Mouse (Mus musculus) bone marrow, adult 2 months (tissue): Measurements from ENCODE around the gene Polrmt.

Experiments
- CTCF ChIP-seq: fragments of 200-500 bp; IDR thresholded peaks from 2 replicates; pipeline ENCODE4 v1.5.1; 2011; ENCODE audit warnings: low read length, control low read depth; ENCODE audit not compliant: control insufficient read depth, insufficient read depth
- POLR2A ChIP-seq: fragments of 200-500 bp; IDR thresholded peaks from 2 replicates; pipeline ENCODE4 v1.6.1; 2011; ENCODE audit warnings: low read depth, mild to moderate bottlenecking, control low read depth, low read length, borderline replicate concordance; ENCODE audit not compliant: control insufficient read depth

GRCm38 (mm10) chr10:79768400-79768799 is 22.0 kb upstream of the Polrmt start:
- TF ChIP-seq CTCF (peak; percentile 92), POLR2A (no peak)
